In genomic region chr11:101063676-101064327, GRCm38 (mm10) we compare ENCODE assay signal across 8 mouse cellular contexts. TPM values are rescaled to one million over a fixed set of nuclear protein-coding genes. Genes with fewer than 3 reads are reported as not detected.
DNase-seq lines count a peak whose midpoint lies in the region; ATAC-seq and TF ChIP-seq lines count a peak whose summit lies in the region.

No protein-coding gene starts in this region.

- H3K27ac ChIP-seq in ES-E14 (ENCODE audit: insufficient read depth, low read depth, low read length, poor library complexity, severe bottlenecking), result peak overlapping the region; percentile 3; the same call in 1 of the 2 replicates
- H3K27ac ChIP-seq in liver, embryonic 16.5 days (ENCODE audit: low read length), result peak overlapping the region; percentile 100
- H3K27ac ChIP-seq in neural tube, embryonic 14.5 days (ENCODE audit: low read depth, low read length), result peak overlapping the region; percentile 39

- WGBS in liver, embryonic 16.5 days (ENCODE audit: insufficient replicate concordance), result 3% methylated on average over 12 of the region's 12 CpGs
- 56% methylated on average over 12 of the region's 12 CpGs for WGBS in neural tube, embryonic 14.5 days

- H3K27me3 ChIP-seq in liver, embryonic 16.5 days (ENCODE audit: control insufficient read depth, insufficient read depth, low read depth, low read length), result no peaks in the 10 kb centered on the region
- no peaks in the 10 kb centered on the region for H3K27me3 ChIP-seq in neural tube, embryonic 14.5 days (ENCODE audit: control insufficient read depth, insufficient read depth, low read length)

- DNase-seq in 3134 (ENCODE audit: extremely low read depth, insufficient read length, low spot score), result peak; percentile 71
- DNase-seq in ES-E14 (ENCODE audit: low read depth, low spot score), result no peak
- peak; percentile 79 for DNase-seq in cerebellum, adult 9-11 months
- peak; percentile 77 for DNase-seq in gastrocnemius, postnatal 14 days
- DNase-seq in induced T-regulatory cell, adult 2 months (ENCODE audit: low read depth), result peak; percentile 66
- DNase-seq in urinary bladder, postnatal 36 days (ENCODE audit: low spot score in 2 of 2), result peak; percentile 59 to 65

- intact Hi-C loops in gastrocnemius, postnatal 14 days (cut with DNase I; ENCODE audit: low total_unique reads), result no loop called here

- ATAC-seq in liver, embryonic 16.5 days (ENCODE audit: low read depth), result peak; percentile 94
- no peak for ATAC-seq in neural tube, embryonic 14.5 days (ENCODE audit: low read depth)

- peaks cover 2% of the 10 kb centered on the region; the same call in 1 of the 2 replicates for H3K36me3 ChIP-seq in ES-E14 (ENCODE audit: control insufficient read depth, insufficient read depth, low read length, poor library complexity, severe bottlenecking)
- H3K36me3 ChIP-seq in liver, embryonic 16.5 days (ENCODE audit: control insufficient read depth, insufficient read depth), result peaks cover 5% of the 10 kb centered on the region
- H3K36me3 ChIP-seq in neural tube, embryonic 14.5 days (ENCODE audit: control insufficient read depth, insufficient read depth, low read length), result peaks cover 34% of the 10 kb centered on the region

- H3K4me1 ChIP-seq in ES-E14 (ENCODE audit: control insufficient read depth in 2 of 2, insufficient read depth in 2 of 2, low read length in 2 of 2, poor library complexity in 1 of 2), result peaks cover 2 to 28% of the 10 kb centered on the region in 2 experiments; a peak in 3 of 4 replicates
- peaks cover 49% of the 10 kb centered on the region for H3K4me1 ChIP-seq in liver, embryonic 16.5 days (ENCODE audit: control insufficient read depth, low read depth, low read length)
- no peaks in the 10 kb centered on the region for H3K4me1 ChIP-seq in neural tube, embryonic 14.5 days (ENCODE audit: control insufficient read depth, insufficient read depth, low read length)

- in situ Hi-C loops in ES-E14 (cut with MboI; ENCODE audit: low sequenced_read_pairs in 2 of 2, unreplicated experiment in 2 of 2), result loop anchor here in 1 of 2 experiments (10.0 kb wide), 1 partner anchor 79 kb away; no protein-coding TSS in a partner anchor

- H3K9me3 ChIP-seq in ES-E14 (ENCODE audit: control insufficient read depth, insufficient read depth, low read depth, low read length), result no peaks in the 10 kb centered on the region
- no peaks in the 10 kb centered on the region for H3K9me3 ChIP-seq in liver, embryonic 16.5 days (replicated peaks; ENCODE audit: control insufficient read depth, low read length)
- H3K9me3 ChIP-seq in neural tube, embryonic 14.5 days (ENCODE audit: control insufficient read depth, low read length), result no peaks in the 10 kb centered on the region

- peak overlapping the region; percentile 49 for H3K4me2 ChIP-seq in liver, embryonic 16.5 days (ENCODE audit: low read depth, low read length)
- no peak overlapping the region for H3K4me2 ChIP-seq in neural tube, embryonic 14.5 days (ENCODE audit: low read depth, low read length)

- H3K9ac ChIP-seq in ES-E14 (ENCODE audit: insufficient read depth, low read depth, low read length, poor library complexity, severe bottlenecking), result peak overlapping the region; percentile 54; the same call in 1 of the 2 replicates
- H3K9ac ChIP-seq in liver, embryonic 16.5 days (ENCODE audit: low read depth, low read length), result peak overlapping the region; percentile 69
- H3K9ac ChIP-seq in neural tube, embryonic 14.5 days (replicated peaks; ENCODE audit: low read depth, low read length), result no peak overlapping the region

- H3K4me3 ChIP-seq in ES-E14 (ENCODE audit: insufficient read depth in 1 of 2, low read depth in 1 of 2, low read length in 2 of 2, poor library complexity in 1 of 2, severe bottlenecking in 1 of 2), result peak overlapping the region; percentile 15 to 43; a peak in 1 of 4 replicates
- peak overlapping the region; percentile 35 for H3K4me3 ChIP-seq in liver, embryonic 16.5 days (ENCODE audit: low read depth, low read length)
- H3K4me3 ChIP-seq in neural tube, embryonic 14.5 days (ENCODE audit: low read depth, low read length), result no peak overlapping the region

TF ChIP-seq in ES-E14, 5 proteins besides CTCF, POLR2A, EP300 and RAD21:
- TF ChIP-seq ZNF384 (IDR thresholded peaks at IDR 0.05; ENCODE audit: low read depth, low read length) (no peak), HCFC1 (IDR thresholded peaks at IDR 0.05; ENCODE audit: borderline replicate concordance, insufficient read depth, low read length) (no peak), CHD2 (IDR thresholded peaks at IDR 0.05; ENCODE audit: low read depth, low read length) (no peak), ZC3H11A (IDR thresholded peaks at IDR 0.05; ENCODE audit: borderline replicate concordance, low read depth, low read length) (no peak), MAFK (IDR thresholded peaks at IDR 0.05; ENCODE audit: insufficient read depth, low read depth, low read length) (no peak)

RNA-seq across cellular contexts. Expression of gene Naglu, which starts 6.0 kb away (rescaled TPM):
- total RNA-seq in ES-E14 (2012; rRNA removed), result 4.7 and 9.2 TPM in 2 replicates
- total RNA-seq in gastrocnemius, postnatal 14 days (2021), result 1 to 10 TPM; 6.2 to 7.4 TPM
- 7.1 and 7.2 TPM in 2 replicates for polyA plus RNA-seq in liver, embryonic 16.5 days (2015; fragmentation: Nextera tagmentation; extraction: Ambion mirVana)
- polyA plus RNA-seq in neural tube, embryonic 14.5 days (2014; fragmentation: Nextera tagmentation; extraction: Ambion mirVana), result 7.0 and 9.8 TPM in 2 replicates

RNA-seq across cellular contexts. Expression of gene Hsd17b1, which starts 14.4 kb away (rescaled TPM):
- total RNA-seq in ES-E14 (2012; rRNA removed), result 2.4 and 3.4 TPM in 2 replicates
- under 1 TPM in 1 of 2 experiments, not detected in 1; 0.29 TPM for total RNA-seq in gastrocnemius, postnatal 14 days (2021)
- 0.28 and 0.30 TPM in 2 replicates for polyA plus RNA-seq in liver, embryonic 16.5 days (2015; fragmentation: Nextera tagmentation; extraction: Ambion mirVana)
- polyA plus RNA-seq in neural tube, embryonic 14.5 days (2014; fragmentation: Nextera tagmentation; extraction: Ambion mirVana), result 0.35 TPM in 1 of 2 replicates, not detected in the other

RNA-seq across cellular contexts. Expression of gene Coasy, which starts 18.6 kb away (rescaled TPM):
- 21.9 and 22.9 TPM in 2 replicates for total RNA-seq in ES-E14 (2012; rRNA removed)
- total RNA-seq in gastrocnemius, postnatal 14 days (2021), result 1 to 10 TPM; 8.1 to 9.5 TPM
- 20.1 and 20.5 TPM in 2 replicates for polyA plus RNA-seq in liver, embryonic 16.5 days (2015; fragmentation: Nextera tagmentation; extraction: Ambion mirVana)
- 38.3 and 39.2 TPM in 2 replicates for polyA plus RNA-seq in neural tube, embryonic 14.5 days (2014; fragmentation: Nextera tagmentation; extraction: Ambion mirVana)

RNA-seq across cellular contexts. Expression of gene Mlx, which starts 23.3 kb away (rescaled TPM):
- 30.7 and 42.0 TPM in 2 replicates for total RNA-seq in ES-E14 (2012; rRNA removed)
- 10 to 100 TPM; 10.8 to 12.4 TPM for total RNA-seq in gastrocnemius, postnatal 14 days (2021)
- polyA plus RNA-seq in liver, embryonic 16.5 days (2015; fragmentation: Nextera tagmentation; extraction: Ambion mirVana), result 23.8 and 24.5 TPM in 2 replicates
- polyA plus RNA-seq in neural tube, embryonic 14.5 days (2014; fragmentation: Nextera tagmentation; extraction: Ambion mirVana), result 84.6 and 95.7 TPM in 2 replicates

RNA-seq across cellular contexts. Expression of gene Psmc3ip, which starts 31.4 kb away (rescaled TPM):
- total RNA-seq in ES-E14 (2012; rRNA removed), result 20.6 and 31.5 TPM in 2 replicates
- 1 to 10 TPM; 1.1 to 1.5 TPM for total RNA-seq in gastrocnemius, postnatal 14 days (2021)
- polyA plus RNA-seq in liver, embryonic 16.5 days (2015; fragmentation: Nextera tagmentation; extraction: Ambion mirVana), result 11.7 and 11.8 TPM in 2 replicates
- polyA plus RNA-seq in neural tube, embryonic 14.5 days (2014; fragmentation: Nextera tagmentation; extraction: Ambion mirVana), result 17.0 and 19.0 TPM in 2 replicates

Comparison
In these comparisons a context has a peak if more than half of its experiments do, and no peak if none do; other contexts are left out.
1. H3K27ac ChIP-seq: peak in every context shown above with its lines; median percentile 100 in liver, embryonic 16.5 days; 39 in neural tube, embryonic 14.5 days; 3 in ES-E14.